Mouse (Mus musculus) myocyte (in vitro differentiated cells): ENCODE results near the gene Cela3b. TPM values are rescaled to one million over a fixed set of nuclear protein-coding genes. Genes with fewer than 3 reads are reported as not detected.

Experiments
- H3K27me3 ChIP-seq: one replicate; pipeline ENCODE4 v1.6.1; 2011; ENCODE audit not compliant: control insufficient read depth, insufficient read depth, insufficient read length
- H3K36me3 ChIP-seq: one replicate; pipeline ENCODE4 v1.6.1; 2011; ENCODE audit not compliant: control insufficient read depth, insufficient read depth
- H3K4me2 ChIP-seq: one replicate; pipeline ENCODE4 v1.6.1; 2011; ENCODE audit warnings: low read depth, control low read depth
- H3K4me3 ChIP-seq: one replicate; pipeline ENCODE4 v1.5.1; 2011; ENCODE audit warnings: mild to moderate bottlenecking, control low read depth, moderate library complexity
- H3K79me2 ChIP-seq: one replicate; pipeline ENCODE4 v1.6.1; 2011; ENCODE audit not compliant: control insufficient read depth, insufficient read depth
- H3ac ChIP-seq: one replicate; pipeline ENCODE4 v1.6.1; 2011; ENCODE audit not compliant: control insufficient read depth, insufficient read length
- CEBPB ChIP-seq: IDR thresholded peaks from 2 replicates; pipeline ENCODE4 v1.6.1; 2011; ENCODE audit warnings: mild to moderate bottlenecking, moderate library complexity; ENCODE audit not compliant: poor library complexity, insufficient read depth, severe bottlenecking
- E2F4 ChIP-seq: IDR thresholded peaks from one replicate; pipeline ENCODE4 v1.6.1; 2011; ENCODE audit warnings: mild to moderate bottlenecking, control low read depth, moderate library complexity; ENCODE audit not compliant: insufficient read depth
- MAX ChIP-seq: IDR thresholded peaks from one replicate; pipeline ENCODE4 v1.6.1; 2011; ENCODE audit warnings: low read depth, mild to moderate bottlenecking, control low read depth
- MYOD1 ChIP-seq, 3 experiments: IDR thresholded peaks; one replicate each; pipeline ENCODE4 v1.6.1; 2011; ENCODE audit warnings: control low read depth in 2 of 3, low read depth in 2 of 3, mild to moderate bottlenecking in 2 of 3, moderate library complexity in 1 of 3; ENCODE audit not compliant: insufficient read length in 2 of 3, control insufficient read depth in 1 of 3
- MYOG ChIP-seq, 3 experiments: IDR thresholded peaks; one replicate each; pipeline ENCODE4 v1.6.1; 2011; ENCODE audit warnings: control low read depth in 2 of 3, low read depth in 2 of 3, mild to moderate bottlenecking in 2 of 3; ENCODE audit not compliant: insufficient read length in 2 of 3, control insufficient read depth in 1 of 3, insufficient read depth in 1 of 3
- POLR2A ChIP-seq: IDR thresholded peaks from one replicate; pipeline ENCODE4 v1.6.1; 2011; ENCODE audit warnings: low read depth, mild to moderate bottlenecking, control low read depth, moderate library complexity; ENCODE audit not compliant: insufficient read length
- POLR2AphosphoS2 ChIP-seq: IDR thresholded peaks from one replicate; pipeline ENCODE4 v1.6.1; 2011; ENCODE audit warnings: low read depth, control low read depth; ENCODE audit not compliant: insufficient read length
- REST ChIP-seq: IDR thresholded peaks from one replicate; pipeline ENCODE4 v1.6.1; 2011; ENCODE audit warnings: mild to moderate bottlenecking, control low read depth, moderate library complexity; ENCODE audit not compliant: insufficient read depth, insufficient read length
- SRF ChIP-seq: IDR thresholded peaks from one replicate; pipeline ENCODE4 v1.6.1; 2011; ENCODE audit warnings: low read depth; ENCODE audit not compliant: control insufficient read depth, insufficient read length
- TCF12 ChIP-seq: IDR thresholded peaks from one replicate; pipeline ENCODE4 v1.6.1; 2011; ENCODE audit warnings: mild to moderate bottlenecking, control low read depth; ENCODE audit not compliant: poor library complexity, insufficient read depth, severe bottlenecking
- TCF3 ChIP-seq: IDR thresholded peaks from one replicate; pipeline ENCODE4 v1.6.1; 2011; ENCODE audit warnings: low read depth, control low read depth; ENCODE audit not compliant: insufficient read length
- USF1 ChIP-seq: IDR thresholded peaks from one replicate; pipeline ENCODE4 v1.6.1; 2011; ENCODE audit warnings: low read depth, mild to moderate bottlenecking, control low read depth, moderate library complexity
- polyA plus RNA-seq: library from polyadenylated mRNA; unstranded; fragments of >200 nt; fragmentation: generic; extraction: Trizol; gene quantifications from one replicate; pipeline ENCODE4 v1.2.1, GENCODE M21; 2012; ENCODE audit warnings: missing spikeins

Cela3b gene
- polyA plus RNA-seq, 1 experiment: 0.38 TPM

DNA sequence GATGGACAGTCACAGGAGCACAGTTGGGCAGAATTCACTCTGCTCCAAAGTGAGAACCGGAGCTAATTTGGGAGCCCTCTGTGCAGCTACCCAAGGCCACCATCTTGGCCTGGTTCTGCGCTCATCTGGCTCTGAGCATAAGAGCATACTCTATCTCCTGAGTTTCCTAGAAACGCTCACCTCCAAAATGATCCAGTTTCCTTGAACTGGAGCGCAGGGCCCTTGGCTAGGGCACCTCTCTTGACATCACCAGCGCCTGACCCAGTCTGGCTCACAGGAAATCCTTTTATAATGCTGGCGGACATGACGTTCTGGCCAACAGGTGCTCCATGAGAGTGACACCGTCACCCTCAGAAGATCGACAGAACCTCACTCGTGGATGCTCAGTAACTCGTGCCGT, 26.2 kb upstream of the Cela3b start:
- TF ChIP-seq MAX (no peak), POLR2A (no peak), REST (no peak), MYOD1 (IDR thresholded peaks at IDR 0.05; ENCODE audit: control insufficient read depth in 1 of 3, insufficient read length in 2 of 3, low read depth in 2 of 3) (no peak), TCF12 (no peak), USF1 (no peak), E2F4 (no peak), TCF3 (no peak)
- H3K36me3 ChIP-seq: no peaks in the 10 kb centered on the region
- no peak overlapping the region for H3ac ChIP-seq
- no peaks in the 10 kb centered on the region for H3K27me3 ChIP-seq
- no peak overlapping the region for H3K4me3 ChIP-seq
- no peak overlapping the region for H3K4me2 ChIP-seq
- H3K79me2 ChIP-seq: no peaks in the 10 kb centered on the region

DNA sequence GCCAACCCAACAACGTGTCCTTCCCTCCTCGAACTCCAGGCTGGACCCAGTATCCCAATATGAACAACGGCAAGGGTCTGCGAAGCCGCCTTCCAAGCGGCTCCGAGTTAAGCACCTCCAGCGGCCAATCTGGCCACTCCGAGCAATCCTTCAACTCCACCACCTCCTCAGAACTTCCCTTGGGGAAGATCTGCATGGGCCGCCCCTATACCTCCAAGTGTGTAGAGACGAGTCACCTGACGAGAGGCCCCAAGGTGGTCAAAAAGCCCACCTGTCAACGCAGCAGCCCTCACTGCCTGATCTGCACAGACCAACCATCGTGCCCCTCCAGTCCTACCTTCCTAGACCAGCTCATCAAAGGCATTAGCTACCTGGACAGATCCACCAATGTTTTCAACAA, 24.2 kb upstream of the Cela3b start:
- Histone ChIP-seq H3K4me3 (no peak overlapping the region), H3K27me3 (no peaks in the 10 kb centered on the region), H3ac (no peak overlapping the region), H3K79me2 (no peaks in the 10 kb centered on the region), H3K4me2 (no peak overlapping the region), H3K36me3 (no peaks in the 10 kb centered on the region)
- TF ChIP-seq USF1: no peak

DNA sequence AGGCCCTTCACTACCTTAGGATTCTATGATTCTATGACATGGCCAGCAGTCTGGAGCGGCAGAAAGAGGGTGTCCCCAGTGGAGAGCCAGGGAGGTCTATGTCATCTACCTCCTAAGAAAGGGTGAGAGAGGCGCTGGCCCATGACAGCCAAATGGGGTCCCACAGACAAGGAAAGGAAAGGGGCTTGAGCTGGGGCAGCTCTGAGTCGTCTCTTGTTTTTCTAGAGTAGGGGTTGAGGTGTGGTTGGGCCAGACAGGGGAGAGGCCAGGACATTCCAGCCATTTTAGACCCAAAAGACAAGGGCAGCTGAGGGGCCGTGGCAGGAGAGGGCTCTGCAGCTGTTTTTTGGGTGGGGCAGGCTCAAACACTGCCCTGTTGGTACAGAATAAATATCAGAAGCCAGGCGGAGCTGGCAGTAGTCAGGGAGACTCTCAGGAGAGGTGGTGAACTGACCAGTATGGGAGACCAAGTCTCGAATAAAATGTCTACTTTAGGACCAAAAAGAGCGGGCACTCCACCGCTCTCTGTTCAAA, 23.0 kb upstream of the Cela3b start, which contains the start of gene 1700013G24Rik:
Gene 1700013G24Rik (plus strand): TSS at position 51 of the 534 bp plus-strand sequence.
- H3ac ChIP-seq: no peak within 1 kb of the TSS
- H3K4me3 ChIP-seq: no peak within 1 kb of the TSS
- H3K4me2 ChIP-seq: peak within 1 kb of the TSS; percentile 47
- no peaks in the 10 kb centered on the region for H3K27me3 ChIP-seq
- TF ChIP-seq TCF12 (peak; percentile 90), USF1 (no peak), TCF3 (peak; percentile 56), REST (no peak), SRF (no peak), POLR2A (peak; percentile 48), MYOG (IDR thresholded peaks at IDR 0.05; ENCODE audit: control insufficient read depth in 1 of 3, insufficient read depth in 1 of 3, insufficient read length in 2 of 3, low read depth in 2 of 3) (peak; percentile 18 to 85 (median 73)), E2F4 (no peak), MAX (no peak), CEBPB (no peak), POLR2AphosphoS2 (peak; percentile 12), MYOD1 (IDR thresholded peaks at IDR 0.05; ENCODE audit: control insufficient read depth in 1 of 3, insufficient read length in 2 of 3, low read depth in 2 of 3) (peak; percentile 85 to 91 (median 89))
- no peaks in the 10 kb centered on the region for H3K36me3 ChIP-seq
- H3K79me2 ChIP-seq: no peaks in the 10 kb centered on the region

DNA sequence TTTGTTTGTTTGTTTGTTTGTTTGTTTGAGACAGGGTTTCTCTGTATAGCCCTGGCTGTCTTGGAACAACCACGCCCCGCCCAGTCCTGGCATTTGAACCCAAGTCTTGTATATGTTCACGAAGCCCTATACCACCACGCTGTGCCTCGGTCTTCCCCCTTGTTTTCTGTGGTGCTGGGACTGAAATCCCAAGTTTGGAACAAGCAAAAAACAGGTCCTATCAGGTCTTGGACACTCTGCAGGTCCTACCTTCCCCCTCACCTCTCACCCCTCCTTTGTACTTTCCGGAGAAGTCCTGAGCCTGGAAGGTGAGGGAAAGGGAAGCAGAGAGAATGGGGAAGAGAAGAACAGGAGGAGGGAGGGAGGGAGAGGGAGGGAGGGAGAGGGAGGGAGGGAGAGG, 21.9 kb upstream of the Cela3b start:
- no peak overlapping the region for H3ac ChIP-seq
- H3K79me2 ChIP-seq: no peaks in the 10 kb centered on the region
- no peak overlapping the region for H3K4me3 ChIP-seq
- H3K36me3 ChIP-seq: no peaks in the 10 kb centered on the region
- H3K4me2 ChIP-seq: no peak overlapping the region
- TF ChIP-seq POLR2A (no peak), REST (no peak), MAX (no peak), USF1 (no peak), POLR2AphosphoS2 (no peak), MYOG (IDR thresholded peaks at IDR 0.05; ENCODE audit: control insufficient read depth in 1 of 3, insufficient read depth in 1 of 3, insufficient read length in 2 of 3, low read depth in 2 of 3) (no peak), TCF12 (no peak), CEBPB (no peak), MYOD1 (IDR thresholded peaks at IDR 0.05; ENCODE audit: control insufficient read depth in 1 of 3, insufficient read length in 2 of 3, low read depth in 2 of 3) (no peak), E2F4 (no peak), TCF3 (no peak), SRF (no peak)
- no peaks in the 10 kb centered on the region for H3K27me3 ChIP-seq

DNA sequence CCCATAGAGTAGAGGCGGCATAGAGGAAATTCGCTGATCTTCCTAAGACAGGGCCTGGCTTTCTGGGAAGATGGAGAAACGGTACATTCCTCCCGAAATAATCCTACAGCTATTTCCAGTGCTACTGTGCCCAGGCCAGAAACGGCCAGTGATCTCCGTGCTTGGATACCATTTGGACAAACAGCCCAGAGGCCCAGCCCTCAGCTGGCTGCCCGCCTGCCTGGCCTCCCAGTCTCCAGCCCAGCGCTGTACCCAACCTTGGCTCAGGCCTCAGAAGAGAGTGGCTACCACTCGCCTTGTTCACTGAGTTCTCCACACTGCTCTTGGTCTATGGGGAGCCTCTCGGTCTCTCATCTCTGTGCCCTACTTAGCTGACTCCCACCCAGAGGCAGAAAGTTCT, 19.4 kb upstream of the Cela3b start:
- Histone ChIP-seq H3K4me3 (no peak overlapping the region), H3K79me2 (no peaks in the 10 kb centered on the region), H3ac (no peak overlapping the region), H3K27me3 (no peaks in the 10 kb centered on the region), H3K4me2 (peak overlapping the region; percentile 86), H3K36me3 (no peaks in the 10 kb centered on the region)
- TF ChIP-seq TCF3 (no peak), MYOG (IDR thresholded peaks at IDR 0.05; ENCODE audit: control insufficient read depth in 1 of 3, insufficient read depth in 1 of 3, insufficient read length in 2 of 3, low read depth in 2 of 3) (peak in 1 of 3 experiments; percentile 39)
